Mouse (Mus musculus): ENCODE measurements around the gene Kiss1r.

Kiss1r gene

DNA sequence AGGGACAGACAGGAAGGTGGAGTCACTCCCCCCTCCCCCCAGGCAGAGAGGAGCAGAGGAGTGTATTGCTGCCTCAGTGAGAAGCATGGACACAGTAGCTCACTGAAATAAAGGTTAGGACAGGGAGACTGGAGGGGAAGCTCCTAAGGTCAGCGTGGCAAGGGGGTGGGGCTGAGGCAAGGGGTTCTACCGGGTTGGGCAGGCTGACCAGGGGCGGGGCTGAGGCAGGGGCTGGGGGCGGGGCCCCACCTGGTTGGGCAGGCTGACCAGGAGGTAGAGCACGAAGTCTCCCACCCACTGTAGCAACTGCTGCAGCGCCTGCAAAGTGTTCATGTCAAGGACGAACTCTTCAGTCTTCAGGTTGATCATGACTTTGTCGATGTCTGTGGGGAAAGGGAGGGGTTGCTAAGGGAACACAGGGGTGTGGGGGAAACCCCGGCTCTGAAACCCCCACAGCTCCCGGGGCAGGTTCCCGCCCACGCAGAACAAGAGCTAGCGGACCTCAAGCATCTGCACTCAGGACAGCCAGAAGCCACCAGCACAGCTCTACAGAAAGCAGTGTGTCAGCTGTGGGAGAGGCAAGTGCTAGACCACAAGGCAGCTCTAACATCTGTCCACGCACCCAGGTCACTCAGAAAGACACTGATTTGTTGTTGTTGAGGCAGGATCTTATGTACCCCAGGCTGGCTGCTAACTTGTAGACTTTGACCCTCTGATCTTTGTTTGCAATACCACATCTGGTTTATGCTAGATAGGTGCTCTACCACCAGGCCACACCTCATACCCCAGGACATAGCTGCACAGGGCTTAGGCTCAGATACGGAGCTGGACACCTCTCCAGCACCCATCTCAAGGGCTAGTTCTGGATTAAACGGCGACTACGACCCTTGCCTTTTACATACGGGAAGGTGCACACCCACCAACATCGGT, 19.2 kb upstream of the Kiss1r start:
- DNase-seq, result peak; percentile 47

DNA sequence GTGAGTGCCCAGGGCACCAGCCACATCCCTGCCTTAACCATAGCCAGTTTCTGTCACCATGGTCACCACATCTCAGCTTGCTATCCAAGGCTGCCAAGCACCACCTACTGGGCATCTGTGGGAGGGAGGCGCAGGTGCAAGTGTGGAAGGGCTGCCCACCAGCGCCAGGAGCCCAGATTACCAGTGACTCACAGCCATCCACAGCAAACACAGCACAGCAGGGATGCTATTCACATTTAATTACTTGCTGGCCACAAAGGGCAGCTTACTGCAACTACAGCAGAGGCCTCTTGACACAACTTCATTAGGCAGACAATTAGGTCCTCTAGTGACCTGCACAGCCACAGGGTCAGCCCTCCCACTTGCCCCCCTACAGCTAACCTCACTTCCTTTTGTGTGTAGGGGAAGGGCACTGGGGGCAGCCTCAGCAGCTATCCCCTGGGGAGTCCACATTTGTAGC, 15.8 kb upstream of the Kiss1r start:
- no peak for DNase-seq

DNA sequence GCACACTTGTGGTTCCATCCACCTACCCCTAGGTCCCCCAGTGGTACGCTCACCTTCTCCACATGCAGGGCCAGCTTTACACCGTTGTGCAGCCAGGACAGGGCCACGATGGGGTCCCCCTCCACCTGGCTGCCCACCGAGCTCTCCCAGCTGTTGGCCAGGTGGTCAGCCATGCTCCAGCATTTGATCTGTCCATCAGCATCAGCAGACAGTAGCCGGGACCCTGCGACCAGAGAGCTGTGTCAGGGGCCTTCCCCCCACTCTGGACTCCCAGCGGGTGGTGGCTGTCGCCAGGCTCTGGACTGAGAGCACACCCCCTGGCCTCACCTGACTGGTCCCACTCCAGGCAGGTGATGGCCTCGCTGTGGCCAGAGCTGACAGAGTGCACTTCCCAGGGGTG, 10.1 kb upstream of the Kiss1r start:
- DNase-seq, result no peak

DNA sequence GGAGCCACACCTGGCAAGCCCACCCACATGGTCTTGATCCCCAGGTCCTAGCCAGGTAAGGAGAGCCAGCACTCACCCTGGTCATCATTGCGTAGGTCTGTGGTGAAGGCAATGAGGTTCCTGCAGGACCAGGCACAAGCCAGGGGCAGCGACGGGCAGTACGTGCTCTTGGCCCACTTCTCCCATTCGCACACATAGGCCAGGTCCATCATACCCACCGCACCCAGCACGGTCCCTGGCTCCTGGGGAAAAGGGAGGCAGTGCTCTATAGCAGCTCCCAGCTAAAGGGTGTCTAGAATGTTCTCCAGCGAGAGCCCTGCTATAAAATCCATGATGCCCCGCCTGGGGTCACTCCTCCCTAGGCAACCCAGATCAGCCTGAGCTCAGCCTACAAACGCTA, 9.4 kb upstream of the Kiss1r start:
- DNase-seq, result no peak

DNA sequence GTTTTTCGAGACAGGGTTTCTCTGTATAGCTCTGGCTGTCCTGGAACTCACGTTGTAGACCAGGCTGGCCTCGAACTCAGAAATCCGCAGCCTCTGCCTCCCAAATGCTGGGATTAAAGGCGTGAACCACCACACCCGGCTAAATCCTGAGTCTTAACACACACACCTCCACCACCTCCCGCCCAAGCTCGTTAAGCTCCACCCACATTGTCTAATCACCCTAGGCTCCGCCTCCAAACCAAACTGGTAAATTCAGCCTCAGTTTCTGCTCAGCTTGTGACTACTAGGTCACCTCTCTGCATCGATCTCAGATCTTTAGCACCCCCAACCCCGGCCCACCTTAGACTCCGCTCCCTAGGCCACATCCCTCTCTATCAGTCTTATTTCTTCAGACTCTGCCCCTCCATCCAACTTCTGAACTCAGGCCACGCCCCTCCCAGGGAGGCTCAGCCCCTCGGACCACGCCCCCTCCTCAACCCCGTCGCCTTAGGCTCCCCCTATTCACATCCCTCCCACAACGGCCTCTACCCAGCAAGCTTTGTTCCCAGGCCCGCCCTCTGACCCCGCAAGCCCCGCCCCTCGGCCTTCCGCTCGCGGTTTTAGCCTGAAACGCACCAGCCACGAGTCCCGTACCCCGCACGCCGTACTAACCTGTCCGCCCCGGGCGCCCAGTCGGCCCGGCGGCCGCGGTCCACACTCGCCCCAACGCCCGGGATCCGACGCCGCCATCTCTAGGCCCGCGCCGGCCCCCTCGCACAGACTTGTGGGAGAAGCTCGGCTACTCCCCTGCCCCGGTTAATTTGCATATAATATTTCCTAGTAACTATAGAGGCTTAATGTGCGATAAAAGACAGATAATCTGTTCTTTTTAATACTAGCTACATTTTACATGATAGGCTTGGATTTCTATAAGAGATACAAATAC, 8.3 kb upstream of the Kiss1r start, which contains the start of gene Med16:
Gene Med16, minus strand, starts transcription at position 757 of the 925 bp plus-strand sequence.
- peak; percentile 97 for DNase-seq

DNA sequence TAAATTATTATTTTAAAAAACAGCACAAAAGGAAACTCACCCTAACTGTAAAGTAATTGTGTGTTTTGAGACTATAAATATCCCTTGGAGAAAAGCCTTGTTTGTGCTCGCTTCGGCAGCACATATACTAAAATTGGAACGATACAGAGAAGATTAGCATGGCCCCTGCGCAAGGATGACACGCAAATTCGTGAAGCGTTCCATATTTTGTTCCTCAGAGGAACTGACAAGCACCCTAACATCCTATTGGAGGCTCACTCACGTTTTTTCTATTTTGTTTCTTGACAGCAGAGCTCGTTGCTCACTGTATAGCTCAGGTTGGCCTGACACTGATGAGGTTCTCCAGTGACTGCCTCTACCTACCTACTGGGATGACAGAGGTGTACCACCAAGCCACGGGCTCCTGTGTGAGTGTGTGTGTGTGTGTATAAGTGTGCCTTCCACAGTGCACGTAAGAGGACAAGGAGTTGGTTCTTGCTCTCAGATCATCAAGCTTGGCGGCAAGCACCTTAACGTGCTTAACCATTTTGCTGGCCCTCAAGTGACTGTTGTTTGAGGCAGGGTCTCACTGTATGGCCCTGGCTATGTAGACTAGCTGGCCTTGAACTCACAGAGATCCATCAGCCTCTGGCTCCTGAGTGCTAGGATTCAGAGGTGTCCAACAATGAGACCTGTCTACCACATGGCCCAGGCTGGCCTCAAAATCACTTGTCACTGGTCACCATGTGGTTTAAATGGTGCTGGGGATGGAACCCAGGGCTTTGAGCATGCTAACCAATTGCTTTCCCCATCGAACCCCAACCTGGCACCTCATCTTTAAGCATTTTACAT, 7.5 kb upstream of the Kiss1r start:
- DNase-seq, result peak; percentile 64

DNA sequence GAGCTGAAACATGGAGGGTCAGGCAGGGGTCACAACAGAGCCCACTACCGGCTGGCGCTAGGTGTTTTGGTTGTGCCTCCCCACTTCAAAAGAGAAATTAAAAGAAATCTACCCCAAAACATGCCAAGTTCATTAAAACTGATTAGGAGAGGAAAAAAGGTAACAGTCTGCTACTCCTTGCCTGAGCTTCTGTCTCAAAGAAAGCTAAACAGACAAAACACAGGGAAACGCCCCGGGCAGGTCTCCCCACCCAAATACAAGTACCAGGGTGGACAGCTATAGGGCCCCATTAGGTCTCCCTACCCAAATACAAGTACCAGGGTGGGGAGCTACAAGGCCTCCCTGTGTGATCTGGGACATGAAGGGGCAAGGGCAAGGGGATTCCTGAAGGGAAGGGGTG, 6.2 kb upstream of the Kiss1r start, which contains the start of gene Gm26602:
Gene Gm26602, plus strand, starts transcription at position 301 of the 400 bp plus-strand sequence.
- DNase-seq, result no peak

DNA sequence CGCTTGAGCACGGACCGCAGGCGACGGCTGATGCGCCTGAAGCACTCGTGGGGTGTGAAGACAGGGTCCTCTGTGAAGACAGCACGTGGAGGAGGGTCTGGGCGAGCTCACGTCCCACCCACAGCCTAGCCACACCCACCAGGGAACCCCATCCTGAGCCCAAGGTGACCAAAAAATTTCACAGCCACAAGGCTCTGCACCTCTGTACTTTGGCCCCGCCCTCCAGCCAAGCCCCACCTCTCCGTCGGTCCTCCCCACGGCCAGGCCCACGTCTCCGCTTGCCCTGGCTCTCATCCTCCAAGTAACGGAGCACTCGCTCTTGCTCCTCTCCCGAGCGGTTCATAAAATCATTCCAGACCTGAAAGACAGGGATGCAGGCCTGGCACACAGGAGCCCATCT, 4.4 kb upstream of the Kiss1r start:
- DNase-seq, result no peak

DNA sequence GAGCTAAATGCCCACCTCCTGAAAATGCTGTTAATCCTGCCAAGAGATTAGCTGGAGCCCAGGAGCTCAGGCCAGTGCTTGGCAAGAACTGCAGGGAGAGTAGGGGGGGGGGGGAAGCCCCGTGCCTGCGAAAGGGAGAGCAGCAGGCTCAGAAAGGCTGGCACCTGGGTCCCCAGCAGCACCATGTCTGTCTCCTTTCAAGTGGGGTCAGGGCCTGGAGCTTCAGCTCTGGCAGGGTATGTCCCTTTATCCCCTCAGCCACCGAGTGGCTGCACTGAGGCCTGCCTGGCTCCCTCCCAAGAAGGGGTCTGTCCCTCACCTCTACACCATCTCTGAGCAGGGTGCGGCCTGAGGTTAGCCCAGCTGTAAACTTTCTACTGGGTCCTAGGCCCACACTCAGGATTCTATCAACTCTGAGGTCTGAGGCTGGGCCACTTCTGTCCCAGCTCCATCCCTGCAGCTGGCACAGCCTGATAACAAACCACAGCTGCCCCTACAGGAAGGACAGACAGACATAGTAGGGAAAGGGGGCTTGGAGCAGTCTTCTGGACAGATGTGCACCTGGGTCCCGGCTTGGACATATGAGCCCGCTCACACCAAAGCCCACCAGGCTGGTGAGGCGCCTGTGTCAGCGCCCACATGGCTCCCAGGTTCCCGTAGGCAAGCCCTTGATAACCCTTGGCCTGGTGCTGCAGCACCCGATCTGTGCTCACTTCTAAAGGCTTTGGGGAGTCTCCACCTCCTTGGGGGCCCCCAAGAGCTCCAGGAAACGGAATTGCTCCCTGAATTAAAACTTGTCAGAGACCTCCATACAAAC, 2.4 kb upstream of the Kiss1r start:
- DNase-seq, result no peak

DNA sequence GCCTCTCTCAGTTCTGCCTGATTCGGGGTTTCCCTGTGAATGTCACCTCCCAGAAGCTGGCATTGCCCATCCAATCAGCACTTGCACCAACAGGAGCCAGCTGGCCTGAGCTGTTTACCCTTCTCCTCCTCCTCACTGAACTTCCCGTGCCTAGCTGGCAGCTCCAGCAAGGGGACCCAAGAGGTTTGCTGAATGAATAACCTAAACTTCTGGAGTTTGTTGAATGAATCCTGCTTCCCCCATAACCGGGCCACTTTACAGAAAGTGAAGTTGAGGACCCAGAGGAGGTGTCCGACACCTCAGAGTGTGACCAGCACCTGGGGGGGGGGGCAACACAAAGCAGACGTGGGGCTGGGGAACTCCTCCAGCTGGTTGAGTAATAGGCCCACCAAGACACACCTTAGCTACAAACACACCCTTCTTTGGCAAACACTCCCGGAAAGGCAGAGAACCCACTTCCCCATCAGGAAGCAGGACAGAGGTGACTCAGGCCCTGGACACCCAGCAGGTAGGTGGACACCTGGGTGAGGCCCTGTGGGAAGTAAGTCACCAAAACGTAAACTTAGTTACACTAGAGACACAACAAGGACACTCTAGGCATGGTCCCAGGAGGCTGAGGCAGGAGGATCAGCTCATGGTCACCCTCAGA, 1.7 kb upstream of the Kiss1r start:
- DNase-seq, result no peak

DNA sequence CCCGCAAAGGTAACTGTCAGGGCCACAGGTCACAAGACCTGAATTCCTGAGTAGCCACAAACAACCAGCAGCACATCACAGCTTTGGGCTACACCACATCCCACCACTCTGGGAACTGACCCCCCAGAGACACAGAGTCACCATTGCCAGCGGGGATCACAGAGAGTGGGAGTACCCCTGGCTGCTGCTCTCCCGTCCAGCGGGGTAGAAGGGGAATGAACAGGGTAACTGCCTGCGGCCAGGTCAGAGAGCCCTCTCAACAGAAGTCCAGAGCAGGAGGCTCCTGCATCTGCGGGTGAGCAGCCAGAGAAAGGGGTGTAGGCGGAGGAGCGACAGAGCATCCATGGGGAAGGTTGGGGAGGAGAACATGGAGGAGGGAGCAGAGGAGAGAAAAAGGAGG, 690 bp upstream of the Kiss1r start:
- DNase-seq, result no peak

DNA sequence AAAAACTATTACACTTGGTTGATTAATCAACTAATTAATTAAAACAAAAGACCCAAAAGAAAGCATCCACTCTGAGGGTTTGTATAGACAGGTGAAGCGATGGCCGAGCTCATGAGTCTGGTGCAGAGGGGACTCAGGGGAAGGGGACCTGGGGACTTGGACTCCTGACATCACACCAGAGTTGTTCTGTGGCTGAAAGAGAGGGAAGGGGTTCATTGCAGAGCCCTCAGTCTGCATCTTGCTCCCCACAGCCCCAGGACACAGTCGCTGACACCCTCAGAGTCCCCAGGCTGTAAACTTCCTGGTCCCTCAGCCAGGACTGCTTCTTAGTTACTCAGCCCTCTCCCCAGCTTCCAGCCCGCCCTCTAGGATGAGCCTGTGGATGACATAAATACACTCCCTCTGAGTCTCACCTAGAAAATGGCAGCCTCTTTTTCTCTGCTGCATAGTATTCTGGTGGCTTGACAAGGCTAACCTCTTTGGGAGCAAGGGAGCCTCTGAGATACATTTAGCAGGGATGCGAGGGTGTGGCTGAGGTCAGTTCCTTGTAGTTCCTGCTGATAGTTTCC, 845 bp downstream of the Kiss1r start:
- no peak for DNase-seq

DNA sequence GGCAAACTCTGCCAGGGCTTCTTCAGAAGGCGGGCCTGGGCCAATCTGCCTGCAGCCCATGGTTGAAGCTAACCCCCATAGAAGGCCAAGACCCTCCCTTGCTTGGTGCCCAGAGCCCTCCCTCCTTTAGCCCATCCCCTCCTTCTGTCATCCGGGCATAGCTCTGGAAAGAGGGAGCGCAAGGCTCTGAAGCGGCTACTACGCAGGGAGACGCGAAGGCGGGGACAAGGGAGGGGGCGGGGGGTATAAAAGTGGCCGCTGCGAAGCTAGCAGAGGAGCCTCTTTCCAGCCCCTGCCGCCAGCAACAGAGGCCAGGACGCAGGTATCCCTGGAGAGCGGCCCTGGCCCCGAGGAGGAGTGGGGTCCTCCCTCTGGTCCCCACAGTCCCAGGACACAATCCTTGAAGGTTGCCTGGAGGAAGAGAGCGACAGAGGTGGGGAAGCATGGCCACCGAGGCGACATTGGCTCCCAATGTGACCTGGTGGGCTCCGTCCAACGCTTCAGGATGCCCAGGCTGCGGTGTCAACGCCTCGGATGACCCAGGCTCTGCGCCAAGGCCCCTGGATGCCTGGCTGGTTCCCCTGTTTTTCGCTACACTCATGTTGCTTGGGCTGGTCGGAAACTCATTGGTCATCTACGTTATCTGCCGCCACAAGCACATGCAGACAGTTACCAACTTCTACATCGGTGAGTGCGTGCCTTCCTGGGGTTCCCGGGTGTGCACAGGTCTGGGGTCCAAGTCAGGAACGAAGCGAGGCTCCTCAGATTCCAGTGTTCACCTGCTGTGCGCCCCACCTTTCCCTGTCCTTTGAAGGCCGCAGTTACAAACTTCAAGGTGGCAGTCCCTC, 1.7 kb downstream of the Kiss1r start:
- DNase-seq, result no peak

DNA sequence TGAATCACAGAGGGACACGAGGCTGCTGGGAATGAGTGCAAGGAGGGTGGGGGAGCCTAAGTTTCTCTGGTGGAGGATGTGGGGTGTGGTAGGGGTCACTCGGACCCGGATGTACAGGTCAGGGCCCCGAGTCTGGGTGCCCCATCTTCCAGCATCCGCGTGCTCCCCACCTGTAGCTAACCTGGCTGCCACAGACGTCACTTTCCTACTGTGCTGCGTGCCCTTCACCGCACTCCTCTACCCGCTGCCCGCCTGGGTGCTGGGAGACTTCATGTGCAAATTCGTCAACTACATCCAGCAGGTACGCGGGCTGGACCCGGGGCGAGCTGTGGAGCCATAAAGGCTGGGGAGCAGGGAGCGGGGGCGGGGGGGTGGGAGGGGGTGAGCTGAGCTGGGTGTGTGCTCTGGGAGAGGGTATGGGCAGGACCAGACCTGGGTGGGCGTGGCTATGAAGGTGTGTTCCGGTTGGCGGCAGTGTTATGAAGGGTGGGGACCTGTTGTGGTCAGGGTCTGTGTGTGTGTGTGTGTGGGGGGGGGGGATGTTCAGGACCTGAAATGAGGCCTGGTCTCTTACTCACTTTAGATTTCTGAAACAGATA, 2.6 kb downstream of the Kiss1r start:
- DNase-seq, result no peak

DNA sequence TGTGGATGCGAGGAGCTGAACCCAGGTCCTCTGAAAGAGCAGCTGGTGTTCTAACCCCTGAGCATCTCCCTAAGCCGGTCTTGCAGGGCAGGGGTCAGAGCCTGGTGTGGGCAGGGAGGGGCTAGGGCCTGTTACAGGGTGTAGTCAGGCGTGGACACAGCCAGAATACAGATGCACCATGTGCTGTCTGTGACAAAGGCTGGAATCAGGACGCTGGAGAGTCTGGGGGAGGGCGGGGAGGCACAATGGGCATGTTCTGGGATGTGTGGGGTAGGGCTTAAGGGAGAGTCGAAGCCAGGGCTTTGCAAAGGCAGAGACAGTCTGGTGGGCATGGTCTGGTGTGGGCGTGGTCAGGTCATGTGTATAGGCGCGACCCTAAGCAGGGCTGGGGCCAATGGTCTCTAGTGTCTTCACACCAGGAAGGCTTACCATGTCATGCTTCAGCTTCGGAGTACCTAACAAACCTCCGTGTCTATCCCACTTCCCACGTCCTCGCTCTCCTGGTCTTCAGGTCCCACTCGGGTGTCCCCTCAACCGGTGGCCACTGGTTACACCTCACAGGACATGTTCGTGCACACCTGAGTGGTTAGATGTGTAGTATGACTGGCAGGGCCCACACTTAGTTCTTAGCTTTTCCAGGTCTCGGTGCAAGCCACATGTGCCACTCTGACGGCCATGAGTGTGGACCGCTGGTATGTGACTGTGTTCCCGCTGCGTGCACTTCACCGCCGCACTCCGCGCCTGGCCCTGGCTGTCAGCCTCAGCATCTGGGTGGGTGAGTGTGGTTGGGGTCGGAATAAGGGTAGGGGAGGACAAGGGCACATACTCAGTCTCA, 3.5 kb downstream of the Kiss1r start:
- DNase-seq, result no peak

DNA sequence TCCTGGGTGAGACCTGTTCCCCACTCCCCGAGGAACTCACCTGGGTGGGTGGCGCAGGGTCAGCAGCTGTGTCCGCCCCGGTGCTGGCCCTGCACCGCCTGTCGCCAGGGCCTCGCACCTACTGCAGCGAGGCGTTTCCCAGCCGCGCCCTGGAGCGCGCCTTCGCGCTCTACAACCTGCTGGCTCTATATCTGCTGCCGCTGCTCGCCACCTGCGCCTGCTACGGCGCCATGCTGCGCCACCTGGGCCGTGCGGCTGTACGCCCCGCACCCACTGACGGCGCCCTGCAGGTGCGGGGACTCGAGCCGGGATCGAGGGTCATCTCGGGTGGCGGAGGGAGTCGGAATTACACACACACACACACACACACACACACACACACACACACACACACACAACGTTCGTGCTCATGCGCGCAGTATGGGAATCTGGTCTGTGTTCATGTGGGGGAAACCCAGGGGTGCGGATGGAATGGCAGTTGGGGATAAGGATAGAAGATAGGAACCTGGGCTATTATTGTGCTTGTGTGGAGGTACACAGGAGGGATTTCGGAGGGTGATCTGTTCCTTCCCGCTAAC, 4.3 kb downstream of the Kiss1r start, which contains the start of gene R3hdm4:
Gene R3hdm4, minus strand, starts transcription at position 251 of the 578 bp plus-strand sequence.
- no peak for DNase-seq

DNA sequence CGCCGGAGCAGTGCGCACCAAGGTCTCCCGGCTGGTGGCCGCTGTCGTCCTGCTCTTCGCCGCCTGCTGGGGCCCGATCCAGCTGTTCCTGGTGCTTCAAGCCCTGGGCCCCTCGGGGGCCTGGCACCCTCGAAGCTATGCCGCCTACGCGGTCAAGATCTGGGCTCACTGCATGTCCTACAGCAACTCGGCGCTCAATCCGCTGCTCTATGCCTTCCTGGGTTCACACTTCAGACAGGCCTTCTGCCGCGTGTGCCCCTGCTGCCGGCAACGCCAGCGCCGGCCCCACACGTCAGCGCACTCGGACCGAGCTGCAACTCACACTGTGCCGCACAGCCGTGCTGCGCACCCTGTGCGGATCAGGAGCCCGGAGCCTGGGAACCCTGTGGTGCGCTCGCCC, 4.8 kb downstream of the Kiss1r start:
- no peak for DNase-seq
